Mouse (Mus musculus) thymus, adult 18-20 months (tissue): ENCODE data around the gene Pigyl.

Experiments used
- DNase-seq, 2 experiments: peaks; one replicate each; pipeline ENCODE4 v3.0.0; 2022; ENCODE audit warnings: mixed read lengths in 2 of 2

The Pigyl gene

GRCm38 (mm10) chr9:22156497-22157245 lies at the start of gene Pigyl:
Gene Pigyl (plus strand): TSS chr9:22156846.
- peak; percentile 97 to 99 for DNase-seq

- DNase-seq = no peak
These were observed 48.5 kb upstream of the Pigyl start for GRCm38 (mm10) chr9:22108194-22108593.

GRCm38 (mm10) chr9:22115635-22116034 lies 41.0 kb upstream of the Pigyl start:
- no peak for DNase-seq

- no peak for DNase-seq
These were observed 40.6 kb upstream of the Pigyl start for GRCm38 (mm10) chr9:22116086-22116485.

GRCm38 (mm10) chr9:22116740-22117426 lies 39.8 kb upstream of the Pigyl start, which contains the start of gene Elof1:
Gene Elof1 (minus strand): TSS chr9:22117172.
- peak; percentile 91 to 95 for DNase-seq

GRCm38 (mm10) chr9:22117754-22118456 lies 38.7 kb upstream of the Pigyl start:
- DNase-seq = peak in 1 of 2 experiments; percentile 41

- no peak for DNase-seq
These were observed 37.1 kb upstream of the Pigyl start for GRCm38 (mm10) chr9:22119543-22119942.

GRCm38 (mm10) chr9:22121545-22121944 lies 35.1 kb upstream of the Pigyl start:
- no peak for DNase-seq

- no peak for DNase-seq
These were observed 34.6 kb upstream of the Pigyl start for GRCm38 (mm10) chr9:22122005-22122404.

GRCm38 (mm10) chr9:22123069-22123609 lies 33.5 kb upstream of the Pigyl start:
- DNase-seq = no peak

- no peak for DNase-seq
These were observed 32.5 kb upstream of the Pigyl start for GRCm38 (mm10) chr9:22124169-22124568.

GRCm38 (mm10) chr9:22125246-22126027 lies 31.2 kb upstream of the Pigyl start:
- DNase-seq = no peak

- DNase-seq = peak; percentile 78 to 85
These were observed 25.2 kb upstream of the Pigyl start for GRCm38 (mm10) chr9:22131226-22131981.

GRCm38 (mm10) chr9:22132220-22132619 lies 24.4 kb upstream of the Pigyl start:
- no peak for DNase-seq

GRCm38 (mm10) chr9:22134246-22134890 lies 22.3 kb upstream of the Pigyl start:
- no peak for DNase-seq

GRCm38 (mm10) chr9:22134988-22135643 lies 21.5 kb upstream of the Pigyl start:
- no peak for DNase-seq

- no peak for DNase-seq
These were observed 20.8 kb upstream of the Pigyl start, which contains the start of gene Acp5 for GRCm38 (mm10) chr9:22135644-22136390. Gene Acp5 (minus strand): TSS chr9:22135711.

GRCm38 (mm10) chr9:22136765-22137547 lies 19.7 kb upstream of the Pigyl start:
- no peak for DNase-seq

- no peak for DNase-seq
These were observed 18.2 kb upstream of the Pigyl start for GRCm38 (mm10) chr9:22138480-22138879.
